Mouse (Mus musculus) bone marrow, adult 2 months (tissue): ENCODE results near the gene Gm20517.

ENCODE experiments used
- CTCF ChIP-seq: fragments of 200-500 bp; IDR thresholded peaks from 2 replicates; pipeline ENCODE4 v1.5.1; 2011; ENCODE audit warnings: low read length, control low read depth; ENCODE audit not compliant: control insufficient read depth, insufficient read depth
- POLR2A ChIP-seq: fragments of 200-500 bp; IDR thresholded peaks from 2 replicates; pipeline ENCODE4 v1.6.1; 2011; ENCODE audit warnings: low read depth, mild to moderate bottlenecking, control low read depth, low read length, borderline replicate concordance; ENCODE audit not compliant: control insufficient read depth

DNA sequence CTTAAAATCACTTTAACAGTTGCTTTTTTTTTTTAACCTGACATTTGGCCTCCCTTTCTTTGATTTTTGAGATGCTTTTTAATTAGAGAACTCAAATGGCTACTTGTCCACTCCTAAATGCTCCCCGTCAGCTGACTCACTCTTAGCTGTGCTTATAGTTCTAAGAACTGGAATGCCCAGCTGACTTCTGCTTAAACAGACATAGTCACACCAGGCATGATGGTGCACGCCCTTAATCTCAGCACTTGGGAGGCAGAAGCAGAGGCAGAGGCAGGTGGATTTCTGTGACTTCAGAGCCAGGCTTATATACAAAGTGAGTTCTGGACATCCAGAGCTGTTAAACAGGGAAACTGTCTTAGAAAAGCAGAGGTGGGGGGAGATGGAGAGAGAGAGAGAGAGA, 40.6 kb downstream of the Gm20517 start:
- TF ChIP-seq POLR2A (no peak), CTCF (no peak)
